Mouse (Mus musculus): ENCODE measurements around the gene Spef1. TPM values are rescaled to one million over a fixed set of nuclear protein-coding genes. Genes with fewer than 3 reads are reported as not detected.

Gene Spef1
- polyA plus RNA-seq, 2 experiments = 6.7 to 16.3 TPM

DNA sequence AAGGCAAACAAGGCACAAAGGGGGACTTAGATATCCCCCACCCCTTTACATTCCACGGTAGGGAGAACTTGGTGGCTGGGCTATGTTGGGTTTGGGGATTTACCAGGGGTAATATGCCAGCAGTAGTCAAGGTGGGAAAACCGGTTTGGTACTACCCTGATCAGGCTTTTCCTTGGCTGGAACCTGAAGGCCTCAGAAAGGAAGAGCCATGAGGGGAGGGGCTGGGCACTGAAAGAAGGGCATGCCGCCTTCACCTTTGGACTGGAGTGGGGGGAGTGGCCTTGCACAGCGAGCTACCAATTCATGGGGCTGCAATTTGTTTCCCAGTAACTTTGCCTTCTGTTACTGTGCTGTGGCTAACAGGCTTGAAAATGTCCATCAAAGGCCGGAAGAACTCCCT lies 10.6 kb downstream of the Spef1 start:
- Histone ChIP-seq H3K27me3 (ENCODE audit: control insufficient read depth, insufficient read depth, low read length) (peaks cover 22% of the 10 kb centered on the region), H3K4me3 (replicated peaks; ENCODE audit: low read length) (no peak overlapping the region), H3K4me1 (ENCODE audit: control insufficient read depth, insufficient read depth, low read length) (peaks cover 28% of the 10 kb centered on the region), H3K36me3 (ENCODE audit: control insufficient read depth, insufficient read depth, low read length) (peaks cover 18% of the 10 kb centered on the region; the same call in 1 of the 2 replicates), H3K27ac (replicated peaks; ENCODE audit: low read depth, low read length) (no peak overlapping the region), H3K9ac (ENCODE audit: low read depth, low read length, severe bottlenecking) (no peak overlapping the region), H3K4me2 (replicated peaks; ENCODE audit: low read depth, low read length, severe bottlenecking) (no peak overlapping the region), H3K9me3 (ENCODE audit: control insufficient read depth, low read length) (no peaks in the 10 kb centered on the region)
- 76% methylated on average over 5 of the region's 5 CpGs for WGBS
- DNase-seq (ENCODE audit: low spot score) (no peak), ATAC-seq (ENCODE audit: low FRiP score, low read depth) (no peak)
- no peak for TF ChIP-seq POLR2A (IDR thresholded peaks at IDR 0.05; ENCODE audit: borderline replicate concordance, extremely low read depth, insufficient read depth, insufficient read length)

DNA sequence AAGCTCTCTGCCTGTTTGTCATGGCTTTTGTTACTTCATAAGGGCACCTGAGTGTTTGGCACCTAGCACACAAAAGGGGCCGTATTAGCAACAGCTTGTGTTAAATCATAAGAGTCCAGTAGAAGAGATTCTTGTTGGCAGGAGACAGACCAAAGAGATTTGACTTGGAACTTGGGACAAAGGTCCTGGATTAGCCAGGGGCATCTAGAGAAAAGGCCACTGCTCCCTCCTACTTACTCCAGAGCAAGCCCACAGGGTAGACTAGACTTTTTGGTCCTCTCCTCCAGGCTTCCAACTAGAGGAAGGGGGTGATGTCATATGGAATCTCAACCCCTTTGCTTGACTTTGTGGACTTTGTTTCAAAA lies 11.2 kb downstream of the Spef1 start:
- ATAC-seq (ENCODE audit: low FRiP score, low read depth) = no peak
- 86% methylated on average over 1 of the region's 1 CpGs for WGBS
- Histone ChIP-seq H3K27me3 (ENCODE audit: control insufficient read depth, insufficient read depth, low read length) (peaks cover 28% of the 10 kb centered on the region), H3K4me2 (replicated peaks; ENCODE audit: low read depth, low read length, severe bottlenecking) (no peak overlapping the region), H3K27ac (replicated peaks; ENCODE audit: low read depth, low read length) (no peak overlapping the region), H3K4me1 (ENCODE audit: control insufficient read depth, insufficient read depth, low read length) (peaks cover 34% of the 10 kb centered on the region), H3K9ac (ENCODE audit: low read depth, low read length, severe bottlenecking) (no peak overlapping the region), H3K4me3 (replicated peaks; ENCODE audit: low read length) (no peak overlapping the region), H3K9me3 (ENCODE audit: control insufficient read depth, low read length) (no peaks in the 10 kb centered on the region), H3K36me3 (ENCODE audit: control insufficient read depth, insufficient read depth, low read length) (peaks cover 18% of the 10 kb centered on the region; the same call in 1 of the 2 replicates)
- DNase-seq (ENCODE audit: low spot score) = no peak
- no peak for TF ChIP-seq POLR2A (IDR thresholded peaks at IDR 0.05; ENCODE audit: borderline replicate concordance, extremely low read depth, insufficient read depth, insufficient read length)

DNA sequence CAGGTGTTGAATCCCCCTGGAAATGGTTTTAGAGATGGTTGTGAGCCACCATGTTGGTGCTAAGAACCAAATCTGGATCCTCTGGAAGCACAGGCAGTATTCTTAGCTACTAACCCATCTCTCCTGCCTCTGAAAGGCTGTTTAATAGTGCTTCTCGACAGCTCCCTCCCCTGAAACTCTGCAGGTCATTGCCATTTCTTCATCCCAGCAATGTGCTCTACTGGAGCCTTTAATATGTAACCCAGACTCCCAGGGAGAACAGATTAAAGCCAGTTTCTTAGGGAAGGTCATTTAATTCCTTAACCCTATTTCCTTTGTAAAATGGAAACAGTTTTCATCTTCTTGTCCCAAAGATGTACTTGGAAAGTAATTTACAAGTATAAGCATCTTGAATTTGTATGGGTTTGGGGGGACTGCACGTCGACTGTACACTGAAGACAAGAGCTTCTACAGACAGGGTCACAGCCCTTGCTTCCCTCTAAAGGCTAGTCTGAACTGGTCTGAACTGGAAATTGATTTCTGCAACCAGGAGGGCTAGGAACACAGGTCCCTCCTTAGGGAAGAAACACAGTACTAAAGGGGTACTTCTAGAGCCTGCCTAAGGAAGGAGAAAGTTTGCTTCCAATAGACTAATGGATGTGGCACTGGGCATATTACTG lies 11.7 kb downstream of the Spef1 start:
- peaks cover 18% of the 10 kb centered on the region; the same call in 1 of the 2 replicates for H3K36me3 ChIP-seq (ENCODE audit: control insufficient read depth, insufficient read depth, low read length)
- H3K4me1 ChIP-seq (ENCODE audit: control insufficient read depth, insufficient read depth, low read length) = peaks cover 34% of the 10 kb centered on the region
- H3K4me2 ChIP-seq (replicated peaks; ENCODE audit: low read depth, low read length, severe bottlenecking) = no peak overlapping the region
- no peaks in the 10 kb centered on the region for H3K9me3 ChIP-seq (ENCODE audit: control insufficient read depth, low read length)
- peaks cover 33% of the 10 kb centered on the region for H3K27me3 ChIP-seq (ENCODE audit: control insufficient read depth, insufficient read depth, low read length)
- WGBS = 72% methylated on average over 3 of the region's 3 CpGs
- no peak overlapping the region for H3K9ac ChIP-seq (ENCODE audit: low read depth, low read length, severe bottlenecking)
- DNase-seq (ENCODE audit: low spot score) (no peak), ATAC-seq (ENCODE audit: low FRiP score, low read depth) (no peak)
- no peak overlapping the region for H3K27ac ChIP-seq (replicated peaks; ENCODE audit: low read depth, low read length)
- no peak for TF ChIP-seq POLR2A (IDR thresholded peaks at IDR 0.05; ENCODE audit: borderline replicate concordance, extremely low read depth, insufficient read depth, insufficient read length)
- no peak overlapping the region for H3K4me3 ChIP-seq (replicated peaks; ENCODE audit: low read length)

DNA sequence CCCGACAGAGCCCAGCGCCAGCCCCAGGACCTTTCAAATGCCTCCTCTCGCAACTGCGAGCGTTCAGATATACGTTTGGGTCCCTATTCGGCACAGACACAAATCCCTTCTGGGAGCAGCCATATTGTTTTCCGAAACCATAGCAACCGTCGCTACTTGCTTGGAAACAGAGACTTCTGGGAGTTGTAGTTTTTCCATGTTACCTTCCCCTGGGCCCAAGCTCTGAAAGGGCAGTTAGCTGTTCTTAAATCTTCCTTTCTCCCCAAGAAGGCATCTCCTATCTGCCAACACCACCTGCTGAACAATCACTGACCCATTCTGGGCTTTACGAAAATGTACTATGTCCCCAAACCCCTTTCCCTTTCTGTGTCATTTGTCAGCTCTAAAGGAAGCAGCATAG lies 12.4 kb downstream of the Spef1 start:
- Histone ChIP-seq H3K36me3 (ENCODE audit: control insufficient read depth, insufficient read depth, low read length) (peaks cover 18% of the 10 kb centered on the region; the same call in 1 of the 2 replicates), H3K4me1 (ENCODE audit: control insufficient read depth, insufficient read depth, low read length) (peaks cover 34% of the 10 kb centered on the region), H3K9me3 (ENCODE audit: control insufficient read depth, low read length) (no peaks in the 10 kb centered on the region), H3K27me3 (ENCODE audit: control insufficient read depth, insufficient read depth, low read length) (peaks cover 36% of the 10 kb centered on the region), H3K27ac (replicated peaks; ENCODE audit: low read depth, low read length) (no peak overlapping the region), H3K4me2 (replicated peaks; ENCODE audit: low read depth, low read length, severe bottlenecking) (peak overlapping the region; percentile 73), H3K4me3 (replicated peaks; ENCODE audit: low read length) (peak overlapping the region; percentile 29), H3K9ac (ENCODE audit: low read depth, low read length, severe bottlenecking) (no peak overlapping the region)
- TF ChIP-seq POLR2A (IDR thresholded peaks at IDR 0.05; ENCODE audit: borderline replicate concordance, extremely low read depth, insufficient read depth, insufficient read length) = no peak
- DNase-seq (ENCODE audit: low spot score) = peak; percentile 85
- peak; percentile 42; the same call in 1 of the 2 replicates for ATAC-seq (ENCODE audit: low FRiP score, low read depth)
- WGBS = 6% methylated on average over 11 of the region's 11 CpGs

DNA sequence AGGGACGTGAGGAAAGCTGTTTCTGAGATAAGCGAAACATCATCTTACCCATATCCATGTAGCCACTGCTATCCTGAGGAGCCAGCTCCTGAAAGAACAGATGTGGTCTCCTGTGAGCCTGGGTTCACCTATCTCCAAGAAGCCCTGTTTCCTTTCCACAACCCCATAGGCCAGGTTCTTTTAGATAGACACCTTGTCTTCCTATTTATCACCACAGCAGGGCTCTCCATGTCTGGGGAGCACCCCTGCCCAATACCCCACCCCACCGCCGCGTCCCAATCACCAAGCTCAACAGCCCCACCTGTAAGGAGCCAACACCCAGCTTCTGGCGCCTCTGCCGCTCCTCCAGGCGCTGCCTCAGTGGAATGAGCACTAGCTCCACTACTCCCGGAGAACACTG lies 14.8 kb downstream of the Spef1 start:
- no peak for TF ChIP-seq POLR2A (IDR thresholded peaks at IDR 0.05; ENCODE audit: borderline replicate concordance, extremely low read depth, insufficient read depth, insufficient read length)
- Histone ChIP-seq H3K9ac (ENCODE audit: low read depth, low read length, severe bottlenecking) (no peak overlapping the region), H3K9me3 (ENCODE audit: control insufficient read depth, low read length) (no peaks in the 10 kb centered on the region), H3K4me1 (ENCODE audit: control insufficient read depth, insufficient read depth, low read length) (peaks cover 18% of the 10 kb centered on the region), H3K4me2 (replicated peaks; ENCODE audit: low read depth, low read length, severe bottlenecking) (no peak overlapping the region), H3K4me3 (replicated peaks; ENCODE audit: low read length) (no peak overlapping the region), H3K27ac (replicated peaks; ENCODE audit: low read depth, low read length) (no peak overlapping the region), H3K27me3 (ENCODE audit: control insufficient read depth, insufficient read depth, low read length) (peaks cover 36% of the 10 kb centered on the region), H3K36me3 (ENCODE audit: control insufficient read depth, insufficient read depth, low read length) (peaks cover 9% of the 10 kb centered on the region; the same call in 1 of the 2 replicates)
- DNase-seq (ENCODE audit: low spot score) = no peak
- ATAC-seq (ENCODE audit: low FRiP score, low read depth) = no peak
- WGBS = 40% methylated on average over 9 of the region's 9 CpGs

Data from limb, embryonic 14.5 days (tissue).